Mouse (Mus musculus) C2C12 (cell line): ENCODE data around the gene Cox6a2.

Source experiments
- CEBPB ChIP-seq: IDR thresholded peaks from one replicate; pipeline ENCODE4 v1.6.1; 2011; ENCODE audit warnings: low read depth, mild to moderate bottlenecking, control low read depth, moderate library complexity
- CTCF ChIP-seq: IDR thresholded peaks from one replicate; pipeline ENCODE4 v1.5.1; 2011; ENCODE audit not compliant: control insufficient read depth, insufficient read depth, insufficient read length
- MAX ChIP-seq: IDR thresholded peaks from one replicate; pipeline ENCODE4 v1.6.1; 2011; ENCODE audit warnings: mild to moderate bottlenecking, control low read depth
- MYOD1 ChIP-seq: IDR thresholded peaks from one replicate; pipeline ENCODE4 v1.6.1; 2011; ENCODE audit warnings: low read depth; ENCODE audit not compliant: control insufficient read depth, insufficient read length
- MYOG ChIP-seq: IDR thresholded peaks from one replicate; pipeline ENCODE4 v1.6.1; 2011; ENCODE audit not compliant: control insufficient read depth, insufficient read length; ENCODE audit errors: extremely low read depth
- USF1 ChIP-seq: IDR thresholded peaks from one replicate; pipeline ENCODE4 v1.6.1; 2011; ENCODE audit warnings: low read depth, mild to moderate bottlenecking, control low read depth, moderate library complexity

GRCm38 (mm10) chr7:128235481-128235880 lies 29.3 kb upstream of the Cox6a2 start:
- TF ChIP-seq MYOG (no peak), CTCF (no peak), CEBPB (no peak), USF1 (no peak), MAX (no peak), MYOD1 (no peak)
